Mouse (Mus musculus): ENCODE measurements around the gene Usp17lb. TPM values are rescaled to one million over a fixed set of nuclear protein-coding genes. Genes with fewer than 3 reads are reported as not detected.

Usp17lb gene
- polyA plus RNA-seq, 1 experiment from 2014 or later, result not detected

DNA sequence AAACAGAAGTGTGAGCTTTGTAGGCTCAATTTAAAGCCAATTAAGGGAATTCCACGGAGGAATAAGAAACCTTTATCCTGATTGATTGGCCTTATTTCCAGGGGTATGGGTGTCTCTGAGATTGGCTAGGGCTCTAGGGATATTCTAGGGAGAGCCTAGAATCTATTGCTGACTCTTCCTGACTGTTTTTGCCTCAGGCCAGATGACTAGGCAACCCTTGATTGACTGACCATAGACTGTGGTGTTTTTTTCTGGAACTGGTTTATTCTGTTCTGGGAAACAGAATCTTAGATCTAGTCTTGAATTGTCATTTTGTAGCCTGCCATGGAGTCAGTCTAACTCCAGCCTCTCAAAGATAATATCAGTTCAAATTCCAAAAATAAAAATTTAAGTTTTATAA is 51.6 kb downstream of the Usp17lb start:
- H3K4me2 ChIP-seq (ENCODE audit: low read length), result no peak overlapping the region
- 42% methylated on average over 1 of the region's 1 CpGs for WGBS
- H3K27ac ChIP-seq (ENCODE audit: low read length), result no peak overlapping the region
- H3K4me3 ChIP-seq (ENCODE audit: low read depth, low read length), result no peak overlapping the region
- H3K4me1 ChIP-seq (ENCODE audit: control insufficient read depth, insufficient read depth, low read length), result no peaks in the 10 kb centered on the region
- ATAC-seq, result no peak
- no peaks in the 10 kb centered on the region for H3K36me3 ChIP-seq (ENCODE audit: control insufficient read depth, insufficient read depth, low read length)
- no peak overlapping the region for H3K9ac ChIP-seq (ENCODE audit: low read depth, low read length)
- H3K9me3 ChIP-seq (replicated peaks; ENCODE audit: control insufficient read depth, low read length, poor library complexity, severe bottlenecking), result no peaks in the 10 kb centered on the region
- H3K27me3 ChIP-seq (ENCODE audit: control insufficient read depth, insufficient read depth, low read depth, low read length), result no peaks in the 10 kb centered on the region

Other genes starting within 250 kb of the Usp17lb start
- not detected in 2 replicates for gene Olfr655, start 240.8 kb downstream of the Usp17lb start, polyA plus RNA-seq (2015; fragmentation: Nextera tagmentation; extraction: Ambion mirVana)
- not detected in 2 replicates for gene Olfr656, start 228.6 kb downstream of the Usp17lb start, polyA plus RNA-seq (2015; fragmentation: Nextera tagmentation; extraction: Ambion mirVana)
- gene Olfr657, start 217.8 kb downstream of the Usp17lb start, polyA plus RNA-seq (2015; fragmentation: Nextera tagmentation; extraction: Ambion mirVana), result not detected in 2 replicates
- gene Olfr658, start 195.3 kb downstream of the Usp17lb start, polyA plus RNA-seq (2015; fragmentation: Nextera tagmentation; extraction: Ambion mirVana), result 0.10 and 0.16 TPM in 2 replicates
- gene Olfr659, start 175.8 kb downstream of the Usp17lb start, polyA plus RNA-seq (2015; fragmentation: Nextera tagmentation; extraction: Ambion mirVana), result not detected in 2 replicates
- not detected in 2 replicates for gene Olfr661, start 156.1 kb downstream of the Usp17lb start, polyA plus RNA-seq (2015; fragmentation: Nextera tagmentation; extraction: Ambion mirVana)
- gene Usp17le, start 65.1 kb downstream of the Usp17lb start, polyA plus RNA-seq (2015; fragmentation: Nextera tagmentation; extraction: Ambion mirVana), result not detected in 2 replicates
- gene Usp17la, start 14.4 kb upstream of the Usp17lb start, polyA plus RNA-seq (2015; fragmentation: Nextera tagmentation; extraction: Ambion mirVana), result not detected in 2 replicates
- gene Olfr665, start 35.4 kb upstream of the Usp17lb start, polyA plus RNA-seq (2015; fragmentation: Nextera tagmentation; extraction: Ambion mirVana), result not detected in 2 replicates
- gene Olfr666, start 53.3 kb upstream of the Usp17lb start, polyA plus RNA-seq (2015; fragmentation: Nextera tagmentation; extraction: Ambion mirVana), result not detected in 2 replicates
- gene Olfr667, start 78.9 kb upstream of the Usp17lb start, polyA plus RNA-seq (2015; fragmentation: Nextera tagmentation; extraction: Ambion mirVana), result not detected in 2 replicates
- not detected in 2 replicates for gene Olfr668, start 85.5 kb upstream of the Usp17lb start, polyA plus RNA-seq (2015; fragmentation: Nextera tagmentation; extraction: Ambion mirVana)
- not detected in 2 replicates for gene Olfr669, start 91.6 kb upstream of the Usp17lb start, polyA plus RNA-seq (2015; fragmentation: Nextera tagmentation; extraction: Ambion mirVana)
- gene Olfr670, start 120.0 kb upstream of the Usp17lb start, polyA plus RNA-seq (2015; fragmentation: Nextera tagmentation; extraction: Ambion mirVana), result not detected in 2 replicates
- not detected in 2 replicates for gene Olfr671, start 136.5 kb upstream of the Usp17lb start, polyA plus RNA-seq (2015; fragmentation: Nextera tagmentation; extraction: Ambion mirVana)
- not detected in 2 replicates for gene Olfr672, start 159.4 kb upstream of the Usp17lb start, polyA plus RNA-seq (2015; fragmentation: Nextera tagmentation; extraction: Ambion mirVana)
- gene Olfr675, start 185.9 kb upstream of the Usp17lb start, polyA plus RNA-seq (2015; fragmentation: Nextera tagmentation; extraction: Ambion mirVana), result not detected in 2 replicates
- not detected in 2 replicates for gene Olfr676, start 190.1 kb upstream of the Usp17lb start, polyA plus RNA-seq (2015; fragmentation: Nextera tagmentation; extraction: Ambion mirVana)
- gene Olfr677, start 208.8 kb upstream of the Usp17lb start, polyA plus RNA-seq (2015; fragmentation: Nextera tagmentation; extraction: Ambion mirVana), result not detected in 2 replicates
- gene Olfr678, start 221.9 kb upstream of the Usp17lb start, polyA plus RNA-seq (2015; fragmentation: Nextera tagmentation; extraction: Ambion mirVana), result not detected in 2 replicates
- not detected in 2 replicates for gene Olfr679, start 238.6 kb upstream of the Usp17lb start, polyA plus RNA-seq (2015; fragmentation: Nextera tagmentation; extraction: Ambion mirVana)